Mouse (Mus musculus) heart, postnatal 0 days (tissue): Measurements from ENCODE around the gene Ramp1. TPM values are rescaled to one million over a fixed set of nuclear protein-coding genes. Genes with fewer than 3 reads are reported as not detected.

ENCODE experiments used
- ATAC-seq: fragments of 200-750 bp; cut with Nextera tagmentation; 2 replicates; pipeline ENCODE4 v1.8.0; 2017; ENCODE audit warnings: low read depth, moderate number of reproducible peaks, moderate library complexity; ENCODE audit not compliant: insufficient read depth
- DNase-seq: peaks from one replicate; pipeline ENCODE4 v3.0.0-alpha.2; 2016; ENCODE audit warnings: low spot score
- H3K27ac ChIP-seq: fragments of 300-500 bp; sonication (generic); 2 replicates; pipeline ENCODE4 v1.5.1; 2014; ENCODE audit warnings: low read depth, mild to moderate bottlenecking
- H3K27me3 ChIP-seq: fragments of 300-500 bp; sonication (generic); 2 replicates; pipeline ENCODE4 v1.6.1; 2014; ENCODE audit warnings: low read length, mixed read lengths; ENCODE audit not compliant: control insufficient read depth, insufficient read depth
- H3K36me3 ChIP-seq: fragments of 300-500 bp; sonication (generic); replicated peaks from 2 replicates; pipeline ENCODE4 v1.6.1; 2014; ENCODE audit warnings: low read length, mixed read lengths; ENCODE audit not compliant: control insufficient read depth, insufficient read depth
- H3K4me1 ChIP-seq: fragments of 300-500 bp; sonication (generic); 2 replicates; pipeline ENCODE4 v1.6.1; 2014; ENCODE audit warnings: antibody characterized with exemption; ENCODE audit not compliant: control insufficient read depth, insufficient read depth
- H3K4me2 ChIP-seq: fragments of 300-500 bp; sonication (generic); 2 replicates; pipeline ENCODE4 v1.6.1; 2014; ENCODE audit warnings: low read depth, mild to moderate bottlenecking, low read length, moderate library complexity
- H3K4me3 ChIP-seq: fragments of 300-500 bp; sonication (generic); 2 replicates; pipeline ENCODE4 v1.5.1; 2014; ENCODE audit warnings: low read depth, low read length
- H3K9ac ChIP-seq: fragments of 300-500 bp; sonication (generic); replicated peaks from 2 replicates; pipeline ENCODE4 v1.6.1; 2014; ENCODE audit warnings: low read depth, low read length, mixed read lengths
- H3K9me3 ChIP-seq: fragments of 300-500 bp; sonication (generic); replicated peaks from 2 replicates; pipeline ENCODE4 v1.6.1; 2016; ENCODE audit warnings: low read length; ENCODE audit not compliant: control insufficient read depth
- CTCF ChIP-seq: IDR thresholded peaks from 2 replicates; pipeline ENCODE4 v1.5.1; 2016; ENCODE audit warnings: antibody characterized with exemption, control low read depth, low read depth
- EP300 ChIP-seq: IDR thresholded peaks from 2 replicates; pipeline ENCODE4 v1.6.1; 2016; ENCODE audit warnings: antibody characterized with exemption, low read depth
- WGBS: fragments of 180-500 bp; shearing (Covaris S2); extraction: QIAGEN DNeasy Blood & Tissue Kit; methylation state at CpG from one replicate; pipeline ENCODE4 v1.1.7; 2014; 5-methylcytosine and 5-hydroxymethylcytosine counted together
- polyA plus RNA-seq: library from polyadenylated mRNA; unstranded; fragments of >200 nt; fragmentation: Nextera tagmentation; extraction: Ambion mirVana; gene quantifications from 2 replicates; pipeline ENCODE4 v1.2.1, GENCODE M21; 2015
- total RNA-seq: library from RNA; depleted of rRNA; stranded (reverse); fragments of >200 nt; gene quantifications from 2 replicates; pipeline ENCODE4 v1.2.3, GENCODE M21; 2014; ENCODE audit warnings: low replicate concordance; rRNA removed

Ramp1 gene
- total RNA-seq: 46.7 and 59.5 TPM in 2 replicates
- polyA plus RNA-seq: 62.4 and 65.5 TPM in 2 replicates

DNA sequence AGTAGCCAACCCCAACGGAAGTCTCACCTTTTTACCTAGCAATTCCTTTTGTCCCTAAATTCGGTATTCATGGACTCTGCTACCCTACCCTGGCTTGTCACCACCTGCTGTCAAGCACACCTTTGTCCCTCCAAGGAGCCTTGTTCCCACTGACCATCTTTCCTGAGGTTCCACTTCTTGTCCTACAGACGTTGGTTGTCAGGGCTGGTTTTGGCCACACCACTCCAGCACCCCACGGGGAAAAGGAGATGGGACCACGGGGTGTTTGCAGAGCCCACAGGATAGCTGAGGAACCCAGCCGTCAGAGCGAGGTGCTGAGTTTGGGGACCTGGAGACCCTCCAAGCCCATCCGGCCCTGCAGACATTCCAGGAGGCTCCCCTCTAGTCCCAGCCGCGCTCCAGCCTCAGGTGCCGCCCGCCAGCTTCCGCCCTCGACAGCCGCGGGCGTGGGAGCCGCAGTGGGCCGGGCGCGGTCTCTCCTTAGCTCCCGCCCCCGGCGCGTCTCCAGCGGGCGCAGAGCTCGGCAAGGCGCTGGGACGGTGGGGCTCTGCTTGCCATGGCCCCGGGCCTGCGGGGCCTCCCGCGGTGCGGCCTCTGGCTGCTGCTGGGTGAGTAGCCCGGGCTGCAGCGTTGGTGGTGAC is at the start of gene Ramp1:
TSS of gene Ramp1 (plus strand) at position 290 of the 641 bp plus-strand sequence.
- H3K36me3 ChIP-seq: no peaks in the 10 kb centered on the region
- DNase-seq (peak; percentile 36), ATAC-seq (peak; percentile 54)
- TF ChIP-seq EP300 (no peak), CTCF (no peak)
- WGBS: 3% methylated on average over 37 of the region's 37 CpGs
- peak within 1 kb of the TSS; percentile 60 for H3K4me3 ChIP-seq
- peaks cover 23% of the 10 kb centered on the region; the same call in 1 of the 2 replicates for H3K4me1 ChIP-seq
- no peaks in the 10 kb centered on the region for H3K9me3 ChIP-seq
- peak within 1 kb of the TSS; percentile 82 for H3K4me2 ChIP-seq
- H3K9ac ChIP-seq: peak within 1 kb of the TSS; percentile 62
- peak within 1 kb of the TSS; percentile 49 for H3K27ac ChIP-seq
- H3K27me3 ChIP-seq: no peaks in the 10 kb centered on the region

DNA sequence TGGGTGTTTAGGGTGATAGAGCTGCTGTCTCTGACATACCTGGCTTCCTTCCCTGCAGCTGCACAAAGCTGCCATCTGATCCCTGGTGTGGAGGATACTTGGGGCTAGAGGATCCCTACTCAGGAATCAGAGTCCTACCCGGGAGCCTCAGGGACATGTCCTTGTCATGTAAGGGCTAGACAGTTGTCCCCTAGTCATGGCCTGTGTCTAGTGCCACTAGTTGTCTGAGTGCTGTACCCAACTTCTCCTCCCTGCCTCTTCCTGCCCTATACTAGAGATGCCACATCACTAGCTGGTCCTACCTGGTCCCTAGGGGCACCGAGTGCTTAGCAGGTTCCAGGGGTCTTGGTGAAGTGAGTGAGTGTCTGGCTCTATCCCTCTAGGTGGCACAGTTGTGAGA is 42.6 kb upstream of the Ramp1 start:
- Histone ChIP-seq H3K4me3 (no peak overlapping the region), H3K4me2 (no peak overlapping the region), H3K27ac (no peak overlapping the region), H3K9ac (no peak overlapping the region), H3K36me3 (no peaks in the 10 kb centered on the region), H3K9me3 (no peaks in the 10 kb centered on the region), H3K4me1 (no peaks in the 10 kb centered on the region), H3K27me3 (no peaks in the 10 kb centered on the region)
- TF ChIP-seq EP300 (no peak), CTCF (no peak)
- 61% methylated on average over 2 of the region's 2 CpGs for WGBS
- DNase-seq: no peak
- ATAC-seq: no peak; the same call in 1 of the 2 replicates

DNA sequence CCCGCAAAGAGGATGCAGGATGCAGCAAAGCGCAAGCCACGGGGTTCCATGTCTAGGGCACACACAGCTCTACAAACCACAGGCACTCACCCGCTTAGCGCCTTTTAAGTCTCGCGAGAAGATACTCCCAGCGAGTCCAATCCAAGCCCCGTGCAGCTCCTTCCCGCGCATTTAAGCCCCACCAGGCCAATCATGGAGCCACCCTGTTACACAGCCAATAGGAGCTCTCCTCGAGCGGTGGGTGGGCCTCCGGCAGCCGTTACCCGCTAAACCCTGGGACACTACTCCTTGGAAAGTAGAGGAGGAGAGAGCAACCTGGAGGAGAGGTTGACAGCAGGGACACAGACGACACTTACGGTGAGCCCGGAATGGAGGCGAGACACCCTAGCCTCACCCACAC is 34.8 kb upstream of the Ramp1 start, which contains the start of gene Rbm44:
TSS of gene Rbm44 (plus strand) at position 277 of the 400 bp plus-strand sequence.
- DNase-seq: no peak
- H3K4me2 ChIP-seq: peak within 1 kb of the TSS; percentile 28
- H3K9me3 ChIP-seq: no peaks in the 10 kb centered on the region
- no peak for TF ChIP-seq CTCF
- no peak for TF ChIP-seq EP300
- H3K36me3 ChIP-seq: no peaks in the 10 kb centered on the region
- H3K4me1 ChIP-seq: no peaks in the 10 kb centered on the region
- H3K27ac ChIP-seq: no peak within 1 kb of the TSS
- no peak within 1 kb of the TSS for H3K4me3 ChIP-seq
- no peaks in the 10 kb centered on the region for H3K27me3 ChIP-seq
- ATAC-seq: peak; percentile 79
- H3K9ac ChIP-seq: no peak within 1 kb of the TSS
- WGBS: 57% methylated on average over 20 of the region's 20 CpGs

DNA sequence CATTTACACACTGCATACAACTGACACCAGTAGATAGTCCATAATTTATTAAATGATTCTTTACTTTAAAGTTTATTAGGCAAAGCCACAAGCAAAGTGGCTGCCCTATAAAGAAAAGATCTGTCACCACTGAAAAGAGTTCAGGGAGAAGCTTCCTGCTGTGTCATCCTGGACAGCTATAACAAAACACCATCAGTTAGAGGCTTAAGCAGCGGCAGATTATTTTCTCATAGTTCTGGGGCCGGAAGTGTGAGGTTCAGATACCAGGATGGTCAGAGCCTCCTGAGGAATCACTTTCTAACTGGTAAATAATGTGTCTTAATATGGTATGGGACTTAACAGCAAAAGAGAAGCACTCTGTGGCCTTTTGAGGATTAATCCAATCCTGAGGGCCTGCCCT is 28.1 kb upstream of the Ramp1 start:
- no peak for DNase-seq
- H3K4me1 ChIP-seq: no peaks in the 10 kb centered on the region
- H3K4me3 ChIP-seq: no peak overlapping the region
- no peaks in the 10 kb centered on the region for H3K9me3 ChIP-seq
- H3K27ac ChIP-seq: no peak overlapping the region
- H3K4me2 ChIP-seq: no peak overlapping the region
- H3K36me3 ChIP-seq: no peaks in the 10 kb centered on the region
- ATAC-seq: no peak
- 66% methylated on average over 2 of the region's 2 CpGs for WGBS
- no peaks in the 10 kb centered on the region for H3K27me3 ChIP-seq
- H3K9ac ChIP-seq: no peak overlapping the region
- no peak for TF ChIP-seq CTCF
- TF ChIP-seq EP300: no peak

DNA sequence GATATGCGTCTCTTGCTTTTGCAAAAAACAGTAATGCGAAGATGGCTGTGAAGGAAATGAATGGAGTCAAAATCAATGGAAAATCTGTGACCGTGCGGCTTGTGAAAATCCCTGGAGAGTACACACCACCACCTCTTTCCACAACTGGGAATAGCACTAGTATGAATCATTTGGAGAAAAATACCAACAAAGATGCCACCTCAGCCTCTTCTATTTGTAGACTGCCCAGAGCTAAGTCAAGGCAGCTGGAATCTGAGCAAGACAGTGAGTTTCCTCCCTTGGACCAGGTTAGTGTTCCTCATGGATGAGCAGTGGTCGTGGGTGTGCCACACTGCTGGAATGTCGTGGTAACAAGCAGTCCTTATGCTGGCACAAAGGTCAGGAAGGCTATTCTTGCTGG is 12.8 kb upstream of the Ramp1 start:
- Histone ChIP-seq H3K4me2 (no peak overlapping the region), H3K27me3 (no peaks in the 10 kb centered on the region), H3K4me1 (no peaks in the 10 kb centered on the region), H3K36me3 (no peaks in the 10 kb centered on the region), H3K27ac (no peak overlapping the region), H3K9ac (no peak overlapping the region), H3K4me3 (no peak overlapping the region), H3K9me3 (no peaks in the 10 kb centered on the region)
- WGBS: 77% methylated on average over 6 of the region's 6 CpGs
- TF ChIP-seq EP300 (no peak), CTCF (no peak)
- DNase-seq (no peak), ATAC-seq (no peak)

DNA sequence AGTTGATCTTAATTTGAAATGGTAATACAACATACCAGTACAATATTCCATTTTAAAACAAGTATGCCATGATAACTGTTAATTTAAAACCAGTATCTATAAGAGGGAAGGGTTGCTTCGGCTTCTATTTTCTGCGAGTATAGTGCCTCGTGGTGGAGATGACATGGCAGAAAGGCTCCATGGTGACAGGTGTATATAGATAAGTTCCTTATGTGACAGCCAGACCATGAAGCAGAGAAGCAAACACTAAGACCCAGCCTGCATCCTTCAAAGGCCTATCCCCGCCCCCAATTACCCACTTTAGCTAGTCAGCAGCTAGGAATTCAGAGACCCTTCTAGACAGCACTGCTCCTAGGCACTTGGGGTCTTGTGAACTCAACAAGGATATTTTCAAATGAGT is 10.5 kb upstream of the Ramp1 start:
- no peak overlapping the region for H3K4me2 ChIP-seq
- WGBS: 49% methylated on average over 4 of the region's 4 CpGs
- no peaks in the 10 kb centered on the region for H3K4me1 ChIP-seq
- TF ChIP-seq CTCF: no peak
- TF ChIP-seq EP300: no peak
- H3K9me3 ChIP-seq: peaks cover 4% of the 10 kb centered on the region; the same call in 1 of the 2 replicates
- ATAC-seq (no peak), DNase-seq (no peak)
- no peak overlapping the region for H3K9ac ChIP-seq
- H3K27me3 ChIP-seq: no peaks in the 10 kb centered on the region
- H3K36me3 ChIP-seq: no peaks in the 10 kb centered on the region
- H3K27ac ChIP-seq: no peak overlapping the region
- H3K4me3 ChIP-seq: no peak overlapping the region
